Mouse (Mus musculus): ENCODE data around the gene Dexi. TPM values are rescaled to one million over a fixed set of nuclear protein-coding genes. Genes with fewer than 3 reads are reported as not detected.

Dexi gene
- 10 to 100 TPM; 17.7 to 25.9 TPM for total RNA-seq (2023)

GRCm38 (mm10) chr16:10542698-10543365 is at the start of gene Dexi:
TSS of gene Dexi (minus strand) at chr16:10543054.

DNA sequence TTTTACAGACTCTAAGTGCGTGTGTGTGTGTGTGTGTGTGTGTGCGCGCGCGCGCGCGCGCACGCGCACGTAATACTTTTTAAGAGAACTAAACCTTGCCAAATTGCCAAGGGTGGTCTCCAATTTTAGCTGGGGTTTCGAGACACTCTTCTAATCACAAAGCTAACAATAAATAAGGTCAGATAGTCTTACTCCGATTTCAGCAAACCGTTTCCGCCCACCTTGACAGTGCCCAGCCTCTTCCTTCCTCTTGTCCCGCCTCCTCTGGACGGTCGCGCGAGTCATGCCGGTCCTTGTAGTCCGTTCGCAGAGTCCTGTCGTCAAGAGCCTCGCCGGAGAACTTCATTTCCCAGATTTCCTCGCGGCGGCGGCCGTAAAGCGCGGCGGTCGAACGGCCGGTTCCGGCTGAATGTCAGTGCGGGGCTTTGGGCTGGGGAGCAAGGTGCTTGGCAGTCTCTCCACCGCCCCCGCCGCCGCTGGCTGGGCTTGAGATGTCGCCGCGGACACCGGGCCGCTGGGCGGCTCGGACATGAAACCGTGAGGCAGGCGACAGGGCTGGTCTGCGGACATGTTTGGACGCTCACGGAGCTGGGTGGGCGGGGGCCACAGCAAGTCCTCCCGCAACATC is 2.3 kb upstream of the Dexi start, which contains the start of gene Clec16a:
TSS of gene Clec16a (plus strand) at position 345 of the 628 bp plus-strand sequence.

DNA sequence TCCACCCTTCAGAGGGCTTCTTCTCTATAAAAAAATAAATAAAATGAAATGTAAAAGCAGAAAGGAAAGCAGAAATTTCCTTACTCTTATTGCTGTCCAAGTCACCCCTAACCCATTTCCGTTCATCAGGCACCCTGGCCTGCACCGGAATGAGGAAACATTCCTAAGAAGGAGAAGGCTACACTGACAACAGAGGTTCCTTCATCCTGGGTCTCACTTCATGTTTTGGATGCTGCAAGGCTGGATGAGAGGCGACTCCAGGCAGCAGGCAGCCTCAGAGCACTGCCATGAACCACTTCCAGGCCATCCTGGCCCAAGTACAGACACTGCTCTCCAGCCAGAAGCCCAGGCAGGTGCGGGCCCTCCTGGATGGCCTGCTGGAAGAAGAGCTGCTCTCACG is 63.0 kb downstream of the Dexi start, which contains the start of gene Ciita:
TSS of gene Ciita (plus strand) at position 203 of the 400 bp plus-strand sequence.

Other genes with a start within 250 kb of the Dexi start
- gene Emp2, start 229.1 kb downstream of the Dexi start, total RNA-seq (2023) = under 1 TPM in 1 of 2 experiments, not detected in 1; 0.12 TPM
- not detected for gene Tekt5, start 147.6 kb downstream of the Dexi start, total RNA-seq (2023)
- 10 to 100 TPM; 60.5 to 75.0 TPM for gene Nubp1, start 131.1 kb downstream of the Dexi start, total RNA-seq (2023)
- not detected for gene Tvp23a, start 95.7 kb downstream of the Dexi start, total RNA-seq (2023)
- 100 to 1,000 TPM; 292 to 393 TPM for gene Ciita, start 63.0 kb downstream of the Dexi start, total RNA-seq (2023)
- 10 to 100 TPM; 39.3 to 39.9 TPM for gene Clec16a, start 2.3 kb upstream of the Dexi start, total RNA-seq (2023)
- 1 to 10 TPM; 3.2 to 3.9 TPM for gene Socs1, start 242.5 kb upstream of the Dexi start, total RNA-seq (2023)
- not detected for gene Tnp2, start 245.6 kb upstream of the Dexi start, total RNA-seq (2023)
- gene Prm3, start 247.9 kb upstream of the Dexi start, total RNA-seq (2023) = not detected

Measured in B cell, adult 67 days (primary cell).